Mouse (Mus musculus) adrenal gland, postnatal 36 days (tissue): ENCODE measurements around the gene Eno1. TPM values are rescaled to one million over a fixed set of nuclear protein-coding genes. Genes with fewer than 3 reads are reported as not detected.

Source experiments
- DNase-seq, 2 experiments: peaks; one replicate each; pipeline ENCODE4 v3.0.0; 2021; ENCODE audit warnings: mixed read lengths in 1 of 2
- long read RNA-seq, 2 experiments: library from polyadenylated mRNA; stranded (forward); transcript quantifications; one replicate each; pipeline ENCODE4 v2.0.0; 2021; ENCODE audit warnings: borderline sequencing depth in 2 of 2
- total RNA-seq, 2 experiments: library from RNA; stranded (reverse); gene quantifications; 2 replicates each; pipeline ENCODE4 v1.2.3; 2021

The Eno1 gene
- 100 to 1,000 TPM; 468 to 482 TPM for total RNA-seq
- long read RNA-seq, experiment 1, transcript Eno1-207 (3 exons, 578 nt), result minor isoform, 6 of 1,325 reads
- long read RNA-seq, experiment 1, transcript Eno1-202 (12 exons, 2,027 nt), result major isoform, 1,249 of 1,325 reads
- long read RNA-seq, experiment 1, partial matches to known transcripts, result 42 of 1,325 reads
- long read RNA-seq, experiment 1, other reads (novel, unspliced or antisense), result 24 of 1,325 reads
- long read RNA-seq, experiment 2, transcript Eno1-207 (3 exons, 578 nt), result minor isoform, 8 of 507 reads
- long read RNA-seq, experiment 2, transcript Eno1-202 (12 exons, 2,027 nt), result major isoform, 462 of 507 reads
- long read RNA-seq, experiment 2, partial matches to known transcripts, result 27 of 507 reads
- long read RNA-seq, experiment 2, other reads (novel, unspliced or antisense), result 9 of 507 reads

DNA sequence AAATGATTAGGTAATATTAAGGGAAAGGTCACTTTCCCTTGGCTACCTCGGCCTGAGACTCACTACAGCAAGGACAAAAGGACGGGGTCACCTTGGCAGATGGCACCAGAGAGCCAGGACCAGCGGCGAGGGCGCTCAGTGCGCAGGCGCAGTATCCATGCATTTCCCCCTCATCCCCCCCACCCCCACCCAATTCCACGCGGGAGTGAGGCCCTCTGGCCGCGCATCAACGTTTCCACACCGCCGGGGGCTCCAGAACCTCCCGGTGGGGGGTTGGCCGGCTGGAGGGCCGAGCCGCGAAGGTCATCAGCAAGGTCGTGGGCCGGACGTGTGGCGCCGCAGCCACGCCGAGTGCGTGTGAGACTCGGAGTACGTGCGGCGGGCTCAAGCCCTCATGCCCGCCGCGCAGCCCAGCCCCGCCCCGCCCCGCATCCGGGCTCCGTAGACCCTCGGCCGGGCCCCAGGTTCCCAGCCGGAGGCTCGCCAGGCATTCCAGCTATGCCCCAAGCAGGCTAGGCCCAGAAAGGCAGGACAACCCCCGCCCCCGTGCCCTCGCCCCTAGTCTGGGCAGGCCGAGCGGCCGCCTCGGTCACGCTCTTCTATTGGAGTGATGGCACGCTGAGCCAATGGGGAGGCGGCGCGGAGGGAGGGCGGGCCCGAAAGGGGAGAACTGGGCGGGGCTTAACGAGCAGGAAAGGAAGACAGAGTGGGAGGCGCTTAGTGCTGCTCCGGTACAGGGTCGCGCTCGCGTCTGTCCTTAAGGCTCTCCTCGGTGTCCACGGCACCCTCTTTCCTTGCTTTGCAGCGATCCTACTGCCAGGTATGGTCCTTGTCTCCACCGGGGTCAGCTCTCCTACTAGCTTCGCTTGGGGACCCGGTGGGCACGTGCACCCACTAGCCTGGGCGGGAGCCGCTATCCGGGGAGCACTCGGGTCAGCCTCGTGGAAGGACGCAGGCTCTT, at the start of gene Eno1:
Eno1 (plus strand) TSS at position 201 of the 961 bp plus-strand sequence.
- peak; percentile 96 to 98 for DNase-seq

- no peak for DNase-seq
Measured at GRCm38 (mm10) chr4:150188236-150188635, 48.3 kb upstream of the Eno1 start.

- DNase-seq, result no peak
Measured at GRCm38 (mm10) chr4:150192199-150192598, 44.3 kb upstream of the Eno1 start.

DNA sequence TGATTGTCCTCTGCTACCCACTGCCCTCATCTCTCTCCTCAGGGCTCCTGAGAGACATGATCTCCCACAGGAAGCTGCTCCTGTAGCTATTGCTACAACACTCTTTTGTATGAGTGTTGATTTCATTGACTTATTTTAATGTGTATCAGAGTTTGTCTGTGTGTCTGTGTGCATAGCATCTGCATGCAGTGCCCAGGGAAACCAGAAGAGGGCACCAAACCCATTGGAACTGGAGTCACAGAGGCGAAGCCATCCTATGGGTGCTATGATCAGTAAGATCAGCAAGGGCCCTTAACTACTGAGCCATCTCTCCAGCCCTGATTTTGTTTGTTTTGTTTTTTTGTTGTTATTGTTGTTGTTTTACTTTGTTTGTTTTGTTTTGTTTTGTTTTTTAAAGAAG, 42.6 kb upstream of the Eno1 start:
- peak; percentile 59 to 66 for DNase-seq

GRCm38 (mm10) chr4:150198268-150198667, 38.3 kb upstream of the Eno1 start:
- DNase-seq, result no peak

GRCm38 (mm10) chr4:150201232-150201631, 35.3 kb upstream of the Eno1 start, which contains the start of gene Car6:
Car6 (minus strand) TSS chr4:150201332.
- no peak for DNase-seq

DNA sequence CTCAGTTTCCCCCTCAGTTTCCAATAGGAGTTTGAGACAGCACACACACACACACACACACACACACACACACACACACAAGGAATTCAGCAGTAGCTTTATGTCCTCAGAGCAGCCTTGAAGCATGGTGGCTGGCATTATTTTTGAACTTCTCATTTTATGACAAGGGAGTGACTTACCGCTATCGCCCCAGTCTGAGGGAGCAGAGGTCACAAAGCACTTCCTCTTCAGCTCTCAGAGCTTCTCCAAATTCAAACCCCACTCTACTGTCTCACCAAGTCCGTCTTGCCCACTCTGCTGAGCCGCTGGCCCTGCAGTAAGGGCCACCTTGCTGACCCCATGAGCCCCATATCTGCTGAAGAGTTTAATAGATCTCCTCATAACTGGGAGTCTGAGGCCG, 33.8 kb upstream of the Eno1 start:
- DNase-seq, result no peak

- DNase-seq, result no peak
Measured at GRCm38 (mm10) chr4:150204877-150205276, 31.6 kb upstream of the Eno1 start.

GRCm38 (mm10) chr4:150209751-150210150, 26.8 kb upstream of the Eno1 start:
- no peak for DNase-seq

- no peak for DNase-seq
Measured at GRCm38 (mm10) chr4:150210306-150210705, 26.2 kb upstream of the Eno1 start.

GRCm38 (mm10) chr4:150211930-150212552, 24.5 kb upstream of the Eno1 start:
- DNase-seq, result no peak

GRCm38 (mm10) chr4:150212553-150212971, 24.0 kb upstream of the Eno1 start:
- peak; percentile 69 to 73 for DNase-seq

- no peak for DNase-seq
Measured at GRCm38 (mm10) chr4:150213910-150214309, 22.6 kb upstream of the Eno1 start.

DNA sequence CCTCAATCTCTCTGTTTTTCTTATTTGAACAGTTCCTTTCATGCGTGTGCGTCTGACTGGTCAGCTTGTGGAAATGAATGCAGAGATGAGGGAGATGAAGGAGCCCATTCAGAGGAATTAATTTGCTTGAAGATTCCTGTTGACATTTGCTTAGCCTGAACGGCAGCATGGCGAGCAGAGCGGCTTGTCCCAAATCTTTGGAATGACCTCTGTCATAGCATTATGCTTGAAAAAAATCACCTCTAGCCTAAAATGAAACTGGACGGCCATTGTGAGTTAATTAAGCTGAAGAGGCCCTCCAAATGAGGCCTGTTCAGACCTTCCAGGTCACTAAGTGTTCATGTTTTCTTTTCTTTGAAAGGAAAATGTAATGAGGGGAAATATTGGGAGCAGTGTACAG, 20.1 kb upstream of the Eno1 start:
- DNase-seq, result no peak

GRCm38 (mm10) chr4:150217042-150217554, 19.4 kb upstream of the Eno1 start:
- no peak for DNase-seq

- no peak for DNase-seq
Measured at GRCm38 (mm10) chr4:150217935-150218334, 18.6 kb upstream of the Eno1 start.

- DNase-seq, result peak; percentile 61 to 73
Measured at GRCm38 (mm10) chr4:150219501-150220292, 16.8 kb upstream of the Eno1 start.

DNA sequence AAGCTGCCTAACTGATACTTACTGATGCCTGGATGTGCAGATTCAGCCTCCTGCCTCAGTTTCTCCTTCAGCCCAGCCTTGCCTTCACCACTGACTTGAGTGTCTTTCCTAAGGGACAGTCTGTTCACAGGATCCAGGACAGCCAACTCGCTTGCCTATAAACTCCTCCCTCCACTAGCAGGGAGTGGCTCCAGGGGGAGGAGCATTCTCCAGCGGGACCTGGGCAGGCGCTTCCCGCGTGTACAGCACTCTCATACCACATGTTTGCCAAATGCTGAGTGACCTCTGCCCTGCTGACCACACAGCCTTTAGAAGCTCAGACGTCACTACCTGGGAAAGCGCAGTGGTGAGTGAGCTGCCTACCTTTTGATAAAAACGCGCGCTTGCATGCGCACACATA, 15.9 kb upstream of the Eno1 start:
- peak; percentile 77 to 81 for DNase-seq

DNA sequence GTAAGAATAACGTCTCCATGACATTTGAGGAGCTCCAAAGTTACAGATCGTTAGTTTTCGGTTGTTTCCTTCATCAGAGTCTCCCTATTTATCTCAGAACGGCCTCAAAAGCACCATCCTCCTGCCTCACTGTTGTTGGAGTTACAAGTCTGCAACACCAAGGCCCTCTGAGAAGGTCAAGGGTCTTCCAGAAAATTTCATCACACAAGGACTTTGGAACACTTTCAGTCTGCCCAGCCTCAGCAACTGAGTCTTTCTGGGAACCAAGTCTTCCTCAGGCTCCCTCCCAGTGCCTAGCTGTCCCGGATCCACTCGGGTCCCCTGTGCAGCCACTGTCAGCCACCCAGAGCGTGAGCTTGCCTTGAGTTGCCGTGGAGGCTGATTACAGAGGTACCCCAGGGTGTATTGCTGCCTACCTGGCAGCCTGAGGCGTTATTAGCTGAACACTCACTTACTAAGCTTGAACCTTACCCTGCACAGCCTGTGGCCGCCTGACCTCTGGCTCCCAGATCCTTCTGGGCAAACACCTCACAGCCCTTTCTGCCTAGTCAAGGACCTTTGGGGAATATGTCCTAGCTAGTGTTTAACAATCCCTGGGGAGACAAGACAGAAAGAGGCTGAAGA, 15.4 kb upstream of the Eno1 start:
- DNase-seq, result peak in 1 of 2 experiments; percentile 46

DNA sequence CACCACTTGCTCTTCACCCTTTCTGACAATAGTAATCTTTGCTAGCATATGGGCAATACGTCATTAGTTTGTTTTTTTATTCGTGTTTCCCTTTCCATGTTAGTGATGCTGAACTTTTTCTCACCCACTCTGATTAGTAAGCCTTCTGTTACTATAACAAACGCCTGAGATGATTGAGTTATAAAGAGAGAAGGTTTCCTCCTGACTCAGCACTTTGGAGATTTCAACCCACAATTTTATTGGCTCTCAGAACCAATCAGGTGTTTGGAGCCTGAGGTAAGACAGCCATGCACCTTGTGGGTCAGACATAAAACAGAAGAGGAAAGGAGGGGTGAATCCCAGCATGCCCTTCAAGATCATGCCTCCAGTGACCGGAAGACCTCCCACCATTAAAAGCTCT, 12.7 kb upstream of the Eno1 start:
- DNase-seq, result no peak

DNA sequence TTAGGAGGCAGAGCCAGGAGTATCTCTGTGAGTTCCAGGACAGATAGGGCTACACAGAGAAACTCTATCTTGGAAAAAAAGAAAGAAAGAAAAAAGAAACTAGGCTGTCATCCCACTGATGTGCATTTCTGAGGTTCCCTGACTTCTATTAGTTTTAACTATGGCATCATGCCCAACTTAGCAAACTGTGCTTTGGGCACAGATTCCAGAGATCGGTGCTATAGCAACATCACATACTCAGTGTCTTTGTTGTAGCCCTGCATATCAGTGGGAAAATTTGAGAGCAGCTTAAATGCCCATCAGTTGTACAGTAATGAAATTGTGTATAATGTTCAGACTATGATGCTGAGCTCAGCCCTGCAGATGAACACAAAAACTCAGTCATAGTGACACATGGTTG, 10.8 kb upstream of the Eno1 start:
- DNase-seq, result no peak
